Mouse (Mus musculus): ENCODE data around the gene Eif3l. TPM values are rescaled to one million over a fixed set of nuclear protein-coding genes. Genes with fewer than 3 reads are reported as not detected.

Gene Eif3l
- polyA plus RNA-seq, 1 experiment from 2014 or later: 205 TPM

DNA sequence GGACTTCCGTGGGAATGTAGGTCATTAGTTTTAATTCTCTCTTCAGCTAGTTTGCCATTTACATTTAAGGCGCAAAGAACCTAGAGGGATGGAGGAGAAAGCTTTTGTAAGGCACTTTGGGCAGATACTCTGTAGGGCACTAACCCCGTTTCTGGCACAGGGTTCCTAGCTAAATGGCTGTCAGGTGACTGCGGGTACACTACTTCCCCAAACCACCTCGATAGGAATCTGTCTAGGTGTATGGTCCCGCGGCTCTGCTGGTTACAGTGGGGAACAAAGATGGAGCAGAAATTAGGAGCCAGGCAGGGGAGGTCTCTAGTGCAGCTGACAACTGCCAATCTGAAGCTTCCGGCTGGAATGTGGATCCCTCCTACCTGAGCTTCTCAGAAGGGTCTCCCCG lies 35.1 kb downstream of the Eif3l start:
- H3K4me1 ChIP-seq: peaks cover 33% of the 10 kb centered on the region
- H3K9ac ChIP-seq: peak overlapping the region; percentile 70; the same call in 1 of the 2 replicates
- WGBS: 13% methylated on average over 9 of the region's 9 CpGs
- peak overlapping the region; percentile 69 for H3K4me3 ChIP-seq (replicated peaks)
- H3K27me3 ChIP-seq: no peaks in the 10 kb centered on the region
- H3K36me3 ChIP-seq: peaks cover 18% of the 10 kb centered on the region
- ATAC-seq (ENCODE audit: insufficient number of reproducible peaks, low FRiP score, low TSS enrichment, low read depth): no peak
- peak overlapping the region; percentile 92 for H3K4me2 ChIP-seq (replicated peaks)
- H3K27ac ChIP-seq (replicated peaks): peak overlapping the region; percentile 90; the same call in 1 of the 2 replicates
- H3K9me3 ChIP-seq (replicated peaks): no peaks in the 10 kb centered on the region

GRCm38 (mm10) chr15:79110528-79110927 lies 35.5 kb downstream of the Eif3l start:
- Histone ChIP-seq H3K4me1 (peaks cover 33% of the 10 kb centered on the region), H3K27ac (replicated peaks) (no peak overlapping the region), H3K4me3 (replicated peaks) (peak overlapping the region; percentile 69), H3K4me2 (replicated peaks) (peak overlapping the region; percentile 92), H3K36me3 (peaks cover 23% of the 10 kb centered on the region), H3K9me3 (replicated peaks) (no peaks in the 10 kb centered on the region), H3K9ac (0 out of 2 replicates have a peak overlapping the region, but pooled peaks have one; percentile 70), H3K27me3 (no peaks in the 10 kb centered on the region)
- ATAC-seq (ENCODE audit: insufficient number of reproducible peaks, low FRiP score, low TSS enrichment, low read depth): no peak
- WGBS: 44% methylated on average over 2 of the region's 2 CpGs

- no peak for ATAC-seq (ENCODE audit: insufficient number of reproducible peaks, low FRiP score, low TSS enrichment, low read depth)
- H3K4me1 ChIP-seq: peaks cover 33% of the 10 kb centered on the region
- H3K9ac ChIP-seq: no peak overlapping the region
- no peaks in the 10 kb centered on the region for H3K27me3 ChIP-seq
- 80% methylated on average over 4 of the region's 4 CpGs for WGBS
- H3K4me3 ChIP-seq (replicated peaks): no peak overlapping the region
- H3K27ac ChIP-seq (replicated peaks): no peak overlapping the region
- H3K9me3 ChIP-seq (replicated peaks): no peaks in the 10 kb centered on the region
- no peak overlapping the region for H3K4me2 ChIP-seq (replicated peaks)
- peaks cover 35% of the 10 kb centered on the region for H3K36me3 ChIP-seq
Measured at GRCm38 (mm10) chr15:79111774-79112173, 36.8 kb downstream of the Eif3l start.

DNA sequence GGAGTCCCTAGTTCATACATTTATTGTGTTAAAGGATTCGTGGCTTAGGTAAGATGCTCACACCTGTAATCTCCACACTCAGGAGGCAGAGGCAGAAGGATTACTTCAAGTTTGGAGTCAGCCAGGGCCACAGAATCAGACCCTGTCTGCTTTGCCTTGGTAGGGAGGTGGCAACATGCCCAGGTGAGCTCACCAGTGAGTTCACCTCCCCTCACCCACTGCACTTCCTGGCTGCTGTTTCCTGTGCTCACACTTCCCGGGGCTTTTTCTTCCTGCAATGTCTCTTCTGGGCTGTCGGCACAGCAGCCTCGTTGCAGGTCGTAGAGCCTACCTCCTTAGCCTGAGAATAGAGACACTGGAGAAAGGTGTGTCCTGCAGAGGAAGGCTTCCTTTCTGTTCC lies 40.3 kb downstream of the Eif3l start:
- WGBS: 55% methylated on average over 5 of the region's 5 CpGs
- Histone ChIP-seq H3K27ac (replicated peaks) (no peak overlapping the region), H3K9me3 (replicated peaks) (no peaks in the 10 kb centered on the region), H3K4me2 (replicated peaks) (no peak overlapping the region), H3K4me1 (peaks cover 17% of the 10 kb centered on the region), H3K36me3 (peaks cover 67% of the 10 kb centered on the region), H3K27me3 (no peaks in the 10 kb centered on the region), H3K9ac (no peak overlapping the region), H3K4me3 (replicated peaks) (no peak overlapping the region)
- no peak for ATAC-seq (ENCODE audit: insufficient number of reproducible peaks, low FRiP score, low TSS enrichment, low read depth)

DNA sequence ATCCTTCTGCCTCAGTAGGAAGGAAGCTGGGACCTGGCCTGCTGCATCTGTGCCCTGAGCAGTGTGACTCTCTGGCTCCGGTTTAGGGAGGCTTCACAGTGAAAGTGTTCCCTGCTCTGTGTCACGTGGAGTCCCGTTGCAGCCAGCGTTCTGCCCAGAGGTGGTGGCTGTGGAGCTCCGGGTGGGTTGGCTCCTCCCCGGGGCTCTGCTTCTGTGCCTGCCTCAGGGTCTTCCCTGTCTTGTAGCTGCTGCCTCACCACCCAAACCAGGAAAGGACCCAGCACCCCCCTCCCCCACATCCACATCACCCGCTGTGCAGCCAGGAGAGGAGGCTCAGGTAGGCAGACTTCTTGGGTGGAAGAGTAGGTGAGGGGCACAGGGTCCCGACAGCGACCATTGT lies 44.5 kb downstream of the Eif3l start:
- no peak overlapping the region for H3K4me2 ChIP-seq (replicated peaks)

GRCm38 (mm10) chr15:79122119-79122518 lies 47.1 kb downstream of the Eif3l start:
- no peaks in the 10 kb centered on the region for H3K4me1 ChIP-seq
- no peak overlapping the region for H3K4me3 ChIP-seq (replicated peaks)
- no peaks in the 10 kb centered on the region for H3K9me3 ChIP-seq (replicated peaks)
- no peak overlapping the region for H3K4me2 ChIP-seq (replicated peaks)
- no peaks in the 10 kb centered on the region for H3K27me3 ChIP-seq
- H3K27ac ChIP-seq (replicated peaks): no peak overlapping the region
- H3K36me3 ChIP-seq: peaks cover 98% of the 10 kb centered on the region
- WGBS: 58% methylated on average over 4 of the region's 4 CpGs
- H3K9ac ChIP-seq: no peak overlapping the region
- no peak for ATAC-seq (ENCODE audit: insufficient number of reproducible peaks, low FRiP score, low TSS enrichment, low read depth)

More for the DNA sequence above, 44.5 kb downstream of the Eif3l start:
- 74% methylated on average over 9 of the region's 9 CpGs for WGBS
- Histone ChIP-seq H3K27me3 (no peaks in the 10 kb centered on the region), H3K9ac (no peak overlapping the region), H3K4me3 (replicated peaks) (no peak overlapping the region), H3K4me1 (no peaks in the 10 kb centered on the region), H3K9me3 (replicated peaks) (no peaks in the 10 kb centered on the region), H3K36me3 (peaks cover 96% of the 10 kb centered on the region), H3K27ac (replicated peaks) (no peak overlapping the region)
- ATAC-seq (ENCODE audit: insufficient number of reproducible peaks, low FRiP score, low TSS enrichment, low read depth): no peak

DNA sequence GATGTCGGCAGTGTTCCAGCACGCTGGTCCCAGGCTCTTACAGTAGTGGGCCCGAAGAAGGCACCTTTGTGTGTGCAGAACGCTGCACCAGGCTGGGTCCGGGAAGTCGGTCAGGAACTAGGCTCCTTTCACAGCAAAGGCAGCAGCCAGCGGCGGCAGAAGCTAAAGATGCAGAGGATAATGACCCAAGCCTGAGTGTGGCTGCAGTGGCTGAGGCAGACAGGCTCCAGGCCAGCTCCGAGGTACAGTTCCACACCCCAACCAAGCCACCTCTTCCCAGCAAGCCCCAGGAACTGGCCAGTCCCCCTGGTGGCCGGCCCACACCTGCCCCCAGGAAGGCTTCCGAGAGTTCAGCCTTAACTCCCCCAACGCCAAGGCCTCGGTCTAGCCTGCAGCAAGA lies 47.6 kb downstream of the Eif3l start:
- no peaks in the 10 kb centered on the region for H3K9me3 ChIP-seq (replicated peaks)
- 83% methylated on average over 13 of the region's 13 CpGs for WGBS
- ATAC-seq (ENCODE audit: insufficient number of reproducible peaks, low FRiP score, low TSS enrichment, low read depth): no peak
- no peaks in the 10 kb centered on the region for H3K27me3 ChIP-seq
- no peaks in the 10 kb centered on the region for H3K4me1 ChIP-seq
- no peak overlapping the region for H3K27ac ChIP-seq (replicated peaks)
- H3K4me3 ChIP-seq (replicated peaks): no peak overlapping the region
- H3K36me3 ChIP-seq: peaks cover 98% of the 10 kb centered on the region
- no peak overlapping the region for H3K9ac ChIP-seq
- H3K4me2 ChIP-seq (replicated peaks): no peak overlapping the region

DNA sequence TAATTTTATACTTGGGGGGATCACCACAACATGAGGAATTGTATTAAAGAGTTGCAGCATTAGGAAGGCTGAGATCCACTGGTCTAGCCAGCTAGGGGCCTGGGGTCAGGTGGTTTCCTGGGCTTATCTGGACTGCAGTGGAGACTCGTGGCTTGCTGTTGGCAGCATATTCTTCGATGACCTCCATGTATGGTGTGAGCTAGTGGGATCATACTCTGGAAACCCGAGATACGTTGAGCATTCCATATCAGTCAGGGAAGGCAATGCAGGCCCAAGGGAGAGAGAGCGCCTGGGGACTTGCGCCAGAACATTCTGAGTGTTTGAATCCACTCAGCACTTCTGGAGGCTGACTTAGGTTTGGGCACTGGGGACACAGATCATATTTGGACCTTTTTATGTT lies 48.8 kb downstream of the Eif3l start:
- Histone ChIP-seq H3K4me1 (no peaks in the 10 kb centered on the region), H3K4me3 (replicated peaks) (no peak overlapping the region)

DNA sequence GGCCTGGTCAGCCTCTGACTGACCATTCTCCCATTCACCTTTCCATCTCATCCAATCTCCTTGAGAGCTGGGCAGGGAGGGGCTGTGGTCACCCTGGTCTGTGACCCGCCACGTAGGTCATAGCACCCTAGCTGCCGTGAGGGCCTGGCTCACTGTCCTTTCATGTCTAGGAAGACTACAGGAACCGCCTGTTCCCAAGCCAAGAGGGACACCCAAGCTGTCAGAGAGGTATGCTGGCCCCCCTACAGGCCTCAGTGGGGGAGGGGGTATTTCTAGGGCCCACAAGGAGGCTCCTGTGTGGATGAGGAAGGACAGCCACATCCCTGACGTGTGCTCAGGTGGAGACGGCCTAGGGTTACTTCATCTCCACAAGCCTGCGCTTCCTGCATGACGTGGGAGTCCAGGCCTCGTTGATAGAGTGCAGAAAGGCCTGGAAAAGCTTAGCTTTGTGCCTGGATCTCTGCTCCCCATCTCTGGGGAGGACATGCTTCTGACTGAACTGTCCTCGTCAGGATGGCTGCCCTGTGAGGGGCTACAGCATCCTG lies 49.4 kb downstream of the Eif3l start:
- Histone ChIP-seq H3K9me3 (replicated peaks) (no peaks in the 10 kb centered on the region), H3K4me2 (replicated peaks) (no peak overlapping the region), H3K9ac (no peak overlapping the region), H3K27ac (replicated peaks) (no peak overlapping the region), H3K36me3 (peaks cover 96% of the 10 kb centered on the region), H3K27me3 (no peaks in the 10 kb centered on the region), H3K4me1 (no peaks in the 10 kb centered on the region), H3K4me3 (replicated peaks) (no peak overlapping the region)
- WGBS: 71% methylated on average over 10 of the region's 10 CpGs
- ATAC-seq (ENCODE audit: insufficient number of reproducible peaks, low FRiP score, low TSS enrichment, low read depth): no peak

More for the DNA sequence above, 48.8 kb downstream of the Eif3l start:
- Histone ChIP-seq H3K9me3 (replicated peaks) (no peaks in the 10 kb centered on the region), H3K36me3 (peaks cover 98% of the 10 kb centered on the region), H3K27ac (replicated peaks) (no peak overlapping the region), H3K9ac (no peak overlapping the region), H3K27me3 (no peaks in the 10 kb centered on the region), H3K4me2 (replicated peaks) (no peak overlapping the region)
- 85% methylated on average over 6 of the region's 6 CpGs for WGBS
- ATAC-seq (ENCODE audit: insufficient number of reproducible peaks, low FRiP score, low TSS enrichment, low read depth): no peak

- Histone ChIP-seq H3K27ac (replicated peaks) (no peak overlapping the region), H3K27me3 (no peaks in the 10 kb centered on the region), H3K36me3 (peaks cover 97% of the 10 kb centered on the region), H3K4me3 (replicated peaks) (no peak overlapping the region), H3K4me2 (replicated peaks) (no peak overlapping the region), H3K4me1 (0 out of 2 replicates have a peak, but pooled peaks cover 7% of the 10 kb centered on the region), H3K9me3 (replicated peaks) (no peaks in the 10 kb centered on the region), H3K9ac (no peak overlapping the region)
- ATAC-seq (ENCODE audit: insufficient number of reproducible peaks, low FRiP score, low TSS enrichment, low read depth): no peak
- WGBS: 76% methylated on average over 13 of the region's 13 CpGs
Measured at GRCm38 (mm10) chr15:79126217-79126932, 51.4 kb downstream of the Eif3l start.

DNA sequence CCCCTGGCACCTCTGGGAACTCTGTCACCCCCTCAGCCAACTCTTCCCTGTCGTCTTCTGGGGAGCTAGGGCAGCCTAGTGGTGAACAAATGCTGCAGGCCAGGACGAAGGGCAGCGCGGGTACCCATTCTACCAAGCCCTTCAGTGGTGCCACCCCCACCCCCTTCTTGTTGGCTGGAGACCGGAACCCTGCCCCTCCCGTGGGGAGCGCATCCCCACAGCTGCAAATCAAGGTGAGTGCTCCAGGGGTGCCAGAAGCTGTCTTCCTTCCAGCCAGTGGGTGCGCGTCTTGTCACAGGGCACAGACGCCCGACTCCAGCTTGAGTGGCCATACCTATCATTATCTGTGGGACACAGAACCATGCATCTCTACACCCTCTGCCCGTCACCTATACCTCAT lies 52.1 kb downstream of the Eif3l start:
- 96% methylated on average over 12 of the region's 12 CpGs for WGBS
- Histone ChIP-seq H3K36me3 (peaks cover 97% of the 10 kb centered on the region), H3K4me1 (0 out of 2 replicates have a peak, but pooled peaks cover 9% of the 10 kb centered on the region)

More for the DNA sequence above, 52.1 kb downstream of the Eif3l start:
- no peak overlapping the region for H3K9ac ChIP-seq
- H3K27ac ChIP-seq (replicated peaks): no peak overlapping the region
- no peak overlapping the region for H3K4me2 ChIP-seq (replicated peaks)
- no peaks in the 10 kb centered on the region for H3K27me3 ChIP-seq
- H3K9me3 ChIP-seq (replicated peaks): no peaks in the 10 kb centered on the region
- H3K4me3 ChIP-seq (replicated peaks): no peak overlapping the region
- no peak for ATAC-seq (ENCODE audit: insufficient number of reproducible peaks, low FRiP score, low TSS enrichment, low read depth)

Measured in embryonic facial prominence, embryonic 15.5 days (tissue).